ENCODE assay signal across 8 mouse cellular contexts in the genomic region with DNA sequence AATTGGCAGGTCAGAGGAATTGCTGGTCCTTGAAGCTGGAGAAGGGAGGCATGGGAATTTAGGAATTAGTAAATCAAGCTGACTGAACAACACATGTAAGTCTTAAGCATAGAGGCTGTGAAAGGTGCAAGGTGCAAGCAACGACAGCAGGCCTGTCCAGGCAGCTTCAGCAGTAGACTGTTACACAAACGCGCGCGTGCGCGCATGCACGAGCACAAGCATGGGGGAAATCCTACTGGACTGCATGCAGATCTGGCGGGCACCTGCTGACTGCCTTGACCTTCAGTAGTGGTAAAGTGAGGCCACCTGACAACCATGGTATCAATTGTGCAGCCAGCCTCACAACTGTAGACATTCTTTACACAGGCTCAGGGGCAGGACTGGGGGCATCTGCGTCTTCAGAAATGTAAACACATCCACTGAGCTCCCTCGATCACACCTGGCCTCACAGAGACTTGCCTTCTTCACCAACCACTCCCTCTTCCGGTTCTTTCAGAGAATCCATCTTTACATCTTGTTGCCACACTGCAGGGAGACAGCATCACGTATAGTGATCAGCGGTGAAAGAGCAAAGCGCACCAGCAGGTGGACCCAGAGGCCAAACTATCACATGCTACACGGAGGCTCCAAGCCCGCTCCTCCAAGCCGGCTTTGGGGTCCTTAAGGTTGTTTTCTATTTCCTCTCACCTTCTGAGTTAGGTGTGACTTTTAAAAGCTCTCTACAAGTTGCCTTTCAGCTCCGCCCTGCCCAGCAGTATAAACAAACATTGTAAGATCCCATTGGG. TPM values are rescaled to one million over a fixed set of nuclear protein-coding genes. Genes with fewer than 3 reads are reported as not detected.
DNase-seq lines count a peak whose midpoint lies in the region; ATAC-seq and TF ChIP-seq lines count a peak whose summit lies in the region.

No protein-coding gene starts in this region.

- peak; percentile 40; the same call in 1 of the 2 replicates for TF ChIP-seq CTCF in embryonic fibroblast, embryonic 13.5 days (IDR thresholded peaks at IDR 0.05; ENCODE audit: borderline replicate concordance, insufficient read depth, low read length)

- in situ Hi-C loops in ES-E14 (cut with MboI; ENCODE audit: low sequenced_read_pairs in 2 of 2, unreplicated experiment in 2 of 2), result no loop called here

- ATAC-seq in kidney, embryonic 15.5 days (replicated peaks; ENCODE audit: low FRiP score), result no peak; the same call in 1 of the 2 replicates
- ATAC-seq in erythroid progenitor cell, adult 5-6 weeks (replicated peaks; ENCODE audit: low FRiP score, poor library complexity, severe bottlenecking), result no peak

- H3K9me3 ChIP-seq in kidney, embryonic 15.5 days (replicated peaks), result no peaks in the 10 kb centered on the region
- no peaks in the 10 kb centered on the region for H3K9me3 ChIP-seq in ES-E14 (ENCODE audit: control insufficient read depth, insufficient read depth, low read depth, low read length)

- TF ChIP-seq POLR2A in embryonic fibroblast, embryonic 13.5 days (IDR thresholded peaks at IDR 0.05; ENCODE audit: low read depth, low read length), result no peak

- H3K27me3 ChIP-seq in kidney, embryonic 15.5 days, result peaks cover 11% of the 10 kb centered on the region; the same call in 1 of the 2 replicates

- WGBS in kidney, embryonic 15.5 days, result 50% methylated on average over 19 of the region's 19 CpGs

- no peak overlapping the region; the same call in 1 of the 2 replicates for H3K4me3 ChIP-seq in kidney, embryonic 15.5 days (replicated peaks)
- no peak overlapping the region for H3K4me3 ChIP-seq in ES-E14 (ENCODE audit: insufficient read depth in 1 of 2, low read depth in 1 of 2, low read length in 2 of 2, poor library complexity in 1 of 2, severe bottlenecking in 1 of 2)
- no peak overlapping the region for H3K4me3 ChIP-seq in embryonic fibroblast, embryonic 13.5 days (ENCODE audit: insufficient read depth, low read length)

- H3K4me2 ChIP-seq in kidney, embryonic 15.5 days, result peak overlapping the region; percentile 19; the same call in 1 of the 2 replicates

- H3K27ac ChIP-seq in kidney, embryonic 15.5 days, result no peak overlapping the region
- H3K27ac ChIP-seq in ES-E14 (ENCODE audit: insufficient read depth, low read depth, low read length, poor library complexity, severe bottlenecking), result no peak overlapping the region
- H3K27ac ChIP-seq in embryonic fibroblast, embryonic 13.5 days (ENCODE audit: insufficient read depth, low read length), result no peak overlapping the region

- H3K4me1 ChIP-seq in kidney, embryonic 15.5 days, result peaks cover 9% of the 10 kb centered on the region
- H3K4me1 ChIP-seq in ES-E14 (ENCODE audit: control insufficient read depth in 2 of 2, insufficient read depth in 2 of 2, low read length in 2 of 2, poor library complexity in 1 of 2), result peaks cover 5 to 11% of the 10 kb centered on the region in 2 experiments; a peak in 2 of 4 replicates
- H3K4me1 ChIP-seq in embryonic fibroblast, embryonic 13.5 days (ENCODE audit: control insufficient read depth, insufficient read depth, low read length), result no peaks in the 10 kb centered on the region

- DNase-seq in kidney, adult 9 months, result no peak
- DNase-seq in ES-E14 (ENCODE audit: low read depth, low spot score), result peak; percentile 68
- DNase-seq in lung, postnatal 4 days, result peak; percentile 24 to 27
- no peak for DNase-seq in right cerebral cortex, postnatal 25 days
- no peak for DNase-seq in Muller cell, postnatal 12 days (ENCODE audit: inconsistent ontology term)

- H3K9ac ChIP-seq in kidney, embryonic 15.5 days, result no peak overlapping the region
- no peak overlapping the region for H3K9ac ChIP-seq in ES-E14 (ENCODE audit: insufficient read depth, low read depth, low read length, poor library complexity, severe bottlenecking)

- H3K36me3 ChIP-seq in kidney, embryonic 15.5 days, result no peaks in the 10 kb centered on the region
- H3K36me3 ChIP-seq in ES-E14 (ENCODE audit: control insufficient read depth, insufficient read depth, low read length, poor library complexity, severe bottlenecking), result no peaks in the 10 kb centered on the region

TF ChIP-seq in ES-E14, 5 proteins besides CTCF, POLR2A, EP300 and RAD21:
- TF ChIP-seq ZC3H11A (IDR thresholded peaks at IDR 0.05; ENCODE audit: borderline replicate concordance, low read depth, low read length), result no peak
- TF ChIP-seq CHD2 (IDR thresholded peaks at IDR 0.05; ENCODE audit: low read depth, low read length), result no peak
- no peak for TF ChIP-seq MAFK (IDR thresholded peaks at IDR 0.05; ENCODE audit: insufficient read depth, low read depth, low read length)
- no peak for TF ChIP-seq HCFC1 (IDR thresholded peaks at IDR 0.05; ENCODE audit: borderline replicate concordance, insufficient read depth, low read length)
- no peak for TF ChIP-seq ZNF384 (IDR thresholded peaks at IDR 0.05; ENCODE audit: low read depth, low read length)

RNA-seq across cellular contexts. Expression of gene Chn1, which starts 16.9 kb away (rescaled TPM):
- 15.1 and 19.0 TPM in 2 replicates for polyA plus RNA-seq in kidney, embryonic 15.5 days (2015; fragmentation: Nextera tagmentation; extraction: Ambion mirVana)
- 21.6 and 22.9 TPM in 2 replicates for total RNA-seq in ES-E14 (2012; rRNA removed)
- polyA plus RNA-seq in embryonic fibroblast, embryonic 13.5 days (2011; ENCODE audit: insufficient read length, low read depth, missing spikeins), result 17.9 and 20.1 TPM in 2 replicates
- not detected in 2 replicates for total RNA-seq in erythroid progenitor cell, adult 5-6 weeks (2015; ENCODE audit: low replicate concordance)
- total RNA-seq in erythroid progenitor cell, adult 5-6 weeks (2017; ENCODE audit: low replicate concordance), result not detected in 2 replicates

Comparison
In these comparisons a context has a peak if more than half of its experiments do, and no peak if none do; other contexts are left out.
1. DNase-seq: peak in ES-E14 (single experiment) and lung, postnatal 4 days (2 of 2); none in kidney, adult 9 months (single experiment), right cerebral cortex, postnatal 25 days (single experiment) and Muller cell, postnatal 12 days (single experiment).
2. RNA of gene Chn1, which starts 16.9 kb away (total RNA-seq): 21.6 to 22.9 TPM in ES-E14; not detected in erythroid progenitor cell, adult 5-6 weeks; every median in the first group is over 10 times any median in the second.